Mouse (Mus musculus): Measurements from ENCODE around the gene Hace1.

Hace1 gene

DNA sequence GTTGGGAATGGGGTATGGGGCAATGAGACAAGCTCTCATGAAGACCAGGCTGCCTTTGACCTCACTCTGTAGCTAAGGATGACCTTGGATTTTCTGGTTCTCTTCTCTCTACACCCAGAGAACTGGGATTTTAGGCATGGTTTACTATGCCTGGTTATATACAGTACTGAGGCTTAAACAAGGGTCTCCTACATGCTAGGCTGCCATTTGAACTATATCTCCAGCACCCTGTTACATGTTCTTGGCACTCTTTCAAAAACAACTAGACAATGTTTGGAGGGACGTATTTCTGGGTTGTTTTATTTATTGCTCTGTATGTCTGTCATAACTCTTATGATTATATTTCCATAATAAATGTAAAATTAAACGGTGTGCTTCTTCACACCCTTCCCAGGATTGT lies 129.2 kb downstream of the Hace1 start:
- no peak for DNase-seq (ENCODE audit: low spot score)

DNA sequence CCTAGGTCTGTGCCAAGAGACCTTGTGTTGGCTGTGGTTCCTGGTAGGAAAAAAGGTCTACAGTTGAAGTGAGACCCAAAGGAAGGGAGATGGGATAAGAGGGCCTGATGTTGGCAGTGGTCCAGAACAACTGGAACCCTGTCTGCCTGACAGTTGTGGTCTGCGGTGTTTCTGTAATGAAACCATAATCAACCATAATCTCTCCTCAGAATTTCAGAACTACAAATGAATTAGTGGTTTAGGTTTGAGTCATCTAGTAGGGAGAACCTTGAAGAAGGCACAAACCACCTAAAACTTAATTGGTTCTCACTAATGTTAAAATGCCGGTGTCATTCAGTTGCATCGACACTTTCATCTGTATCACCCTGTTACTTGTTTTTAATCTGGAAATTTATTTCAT lies 133.2 kb downstream of the Hace1 start:
- no peak for DNase-seq (ENCODE audit: low spot score)

DNA sequence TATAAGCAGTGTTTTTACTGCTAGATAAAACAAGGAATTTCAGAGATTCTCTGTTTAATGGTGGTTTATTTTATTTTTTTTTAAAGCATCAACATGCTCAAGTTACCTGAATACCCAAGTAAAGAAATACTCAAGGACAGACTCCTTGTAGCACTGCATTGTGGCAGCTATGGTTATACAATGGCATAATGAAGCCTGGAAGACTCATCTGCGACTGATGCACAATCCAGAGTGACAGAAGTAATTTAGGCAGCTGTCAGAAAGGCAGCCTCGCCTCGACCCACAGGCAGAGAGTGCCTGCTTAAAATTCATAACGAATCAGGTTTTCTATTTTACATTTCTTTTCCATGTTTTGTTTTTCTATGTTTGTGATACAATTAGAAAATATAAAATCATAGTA lies 133.7 kb downstream of the Hace1 start:
- no peak for DNase-seq (ENCODE audit: low spot score)

Data from layer of hippocampus, adult 11-12 months (tissue).